Mouse (Mus musculus): ENCODE measurements around the gene Fancd2os.

GRCm38 (mm10) chr6:113609293-113609692, 8.8 kb upstream of the Fancd2os start:
- TF ChIP-seq MAX (IDR thresholded peaks at IDR 0.05; ENCODE audit: low read length) (no peak), RAD21 (IDR thresholded peaks at IDR 0.05; ENCODE audit: low read depth, low read length) (no peak), CTCF (conservative IDR thresholded peaks at IDR 0.05 in 1 of 2, IDR thresholded peaks at IDR 0.05 in 1 of 2; ENCODE audit: low read depth in 2 of 2, low read length in 2 of 2) (no peak), UBTF (IDR thresholded peaks at IDR 0.05; ENCODE audit: low read depth, low read length) (no peak), GABPA (IDR thresholded peaks at IDR 0.05; ENCODE audit: insufficient replicate concordance, low read depth, low read length) (no peak), EP300 (IDR thresholded peaks at IDR 0.05; ENCODE audit: low read length) (no peak), POLR2A (IDR thresholded peaks at IDR 0.05; ENCODE audit: low read depth, low read length) (no peak), JUND (conservative IDR thresholded peaks at IDR 0.05; ENCODE audit: low read depth, low read length) (no peak), RCOR1 (conservative IDR thresholded peaks at IDR 0.05; ENCODE audit: low read depth, low read length) (no peak), CHD2 (IDR thresholded peaks at IDR 0.05; ENCODE audit: low read length) (no peak)

Measured in CH12.LX (cell line).